Mouse (Mus musculus) c-Kit-positive CD71-negative TER-119-negative erythroid progenitor cells, embryonic 14.5 days (primary cell): ENCODE data around the gene Ibtk.

ENCODE experiments used
- DNase-seq: peaks from one replicate; pipeline ENCODE4 v3.0.0-alpha.2; 2013; ENCODE audit warnings: low read depth

Gene Ibtk

GRCm38 (mm10) chr9:85701981-85702380, 47.2 kb downstream of the Ibtk start:
- no peak for DNase-seq

DNA sequence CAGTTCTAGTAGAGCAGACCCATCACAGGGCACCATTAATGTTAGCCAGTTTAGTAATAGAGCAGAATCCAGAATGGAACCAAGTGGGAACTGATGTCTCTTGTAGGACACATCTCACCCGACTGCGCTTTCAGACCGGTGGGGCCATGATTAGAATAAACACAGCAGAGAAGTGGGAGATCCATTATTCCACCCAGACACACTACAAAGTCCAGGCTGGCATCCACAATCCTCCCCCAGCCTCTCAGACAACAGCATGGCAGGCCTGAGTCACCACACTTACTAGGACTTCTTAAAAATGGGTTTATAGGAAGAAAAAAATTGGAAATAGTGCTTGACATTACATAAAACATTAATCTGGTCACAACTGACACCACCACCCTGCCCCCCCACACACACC, 53.5 kb downstream of the Ibtk start:
- no peak for DNase-seq

GRCm38 (mm10) chr9:85693231-85694116, 55.7 kb downstream of the Ibtk start:
- DNase-seq, result no peak

DNA sequence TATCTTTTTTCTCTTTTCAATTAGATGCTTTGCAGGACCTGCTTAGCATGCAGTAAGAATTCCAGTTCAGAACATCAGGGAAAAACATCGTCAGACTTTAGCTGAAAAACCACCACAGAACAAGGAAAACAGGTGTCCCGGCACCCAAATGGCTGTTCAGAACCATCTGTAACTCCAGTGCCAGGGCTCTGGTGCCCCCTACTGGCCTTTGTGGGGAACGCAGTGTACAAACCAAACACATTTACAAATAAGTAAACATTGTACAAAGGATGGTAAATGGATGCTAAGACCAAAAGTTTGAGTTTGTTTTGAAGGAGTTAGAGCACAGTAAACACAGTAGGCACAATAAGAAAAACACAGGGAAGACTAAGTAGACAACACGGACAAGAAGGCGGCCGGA, 64.1 kb downstream of the Ibtk start:
- peak; percentile 5 for DNase-seq

DNA sequence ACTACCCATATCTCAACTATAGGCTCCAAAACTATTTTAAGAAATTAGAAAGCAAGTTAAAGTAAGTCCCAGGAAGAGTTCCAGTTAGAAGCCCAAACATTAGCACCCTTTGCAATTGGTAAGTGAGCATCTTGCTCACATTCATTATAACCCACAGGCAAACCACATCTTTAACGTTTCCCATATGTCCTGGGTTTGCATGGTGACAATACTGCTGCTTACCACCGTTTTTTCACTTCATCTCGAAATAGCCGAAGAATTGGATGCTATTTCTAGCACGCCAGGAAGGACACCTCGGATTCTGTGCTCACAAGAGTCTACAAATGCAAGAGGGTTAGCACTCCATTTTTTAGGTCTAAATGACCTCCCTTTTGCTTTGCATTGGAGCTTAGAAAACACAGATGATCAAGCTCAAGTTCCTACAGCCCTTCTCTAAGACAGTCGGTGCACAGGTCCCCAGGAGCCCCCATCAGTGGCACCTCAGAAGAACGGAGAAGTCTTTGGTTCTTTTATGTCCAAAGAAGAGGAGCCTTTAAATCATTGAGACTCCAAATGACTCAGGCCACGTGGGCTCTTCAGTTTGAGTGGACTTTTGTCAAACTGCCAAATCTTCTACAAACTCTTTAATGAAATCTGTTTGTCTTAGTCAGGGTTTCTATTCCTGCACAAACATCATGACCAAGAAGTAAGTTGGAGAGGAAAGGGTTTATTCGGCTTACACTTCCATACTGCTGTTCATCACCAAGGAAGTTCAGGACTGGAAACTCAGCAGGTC, 73.8 kb downstream of the Ibtk start:
- DNase-seq, result no peak

DNA sequence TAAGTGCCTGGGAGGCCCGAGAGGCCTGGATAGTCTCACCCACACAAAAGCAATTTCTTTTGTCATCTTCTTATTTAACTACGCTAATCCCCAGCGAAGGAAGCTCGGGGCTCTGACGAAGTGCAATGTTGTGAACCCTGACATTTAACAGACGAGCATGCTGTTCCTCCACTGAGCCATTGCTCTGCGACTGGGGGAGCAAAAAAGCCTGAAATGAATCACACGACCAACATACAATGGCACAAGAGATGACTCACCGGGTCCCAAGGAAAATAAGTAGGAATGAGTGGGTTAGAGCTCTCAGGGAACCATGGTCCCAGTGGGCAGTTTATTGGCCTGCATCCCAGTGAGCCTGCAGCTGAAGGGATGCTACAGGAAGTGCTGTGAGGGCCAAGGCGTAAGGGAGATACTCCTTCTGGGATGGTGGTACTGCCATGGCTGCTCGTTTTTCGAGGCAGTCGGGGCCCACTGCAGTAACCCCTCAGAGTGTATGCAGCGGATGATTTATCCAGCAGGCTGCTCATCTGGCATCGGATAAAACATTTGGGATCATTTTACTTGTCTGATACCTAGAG, 75.1 kb downstream of the Ibtk start:
- no peak for DNase-seq

DNA sequence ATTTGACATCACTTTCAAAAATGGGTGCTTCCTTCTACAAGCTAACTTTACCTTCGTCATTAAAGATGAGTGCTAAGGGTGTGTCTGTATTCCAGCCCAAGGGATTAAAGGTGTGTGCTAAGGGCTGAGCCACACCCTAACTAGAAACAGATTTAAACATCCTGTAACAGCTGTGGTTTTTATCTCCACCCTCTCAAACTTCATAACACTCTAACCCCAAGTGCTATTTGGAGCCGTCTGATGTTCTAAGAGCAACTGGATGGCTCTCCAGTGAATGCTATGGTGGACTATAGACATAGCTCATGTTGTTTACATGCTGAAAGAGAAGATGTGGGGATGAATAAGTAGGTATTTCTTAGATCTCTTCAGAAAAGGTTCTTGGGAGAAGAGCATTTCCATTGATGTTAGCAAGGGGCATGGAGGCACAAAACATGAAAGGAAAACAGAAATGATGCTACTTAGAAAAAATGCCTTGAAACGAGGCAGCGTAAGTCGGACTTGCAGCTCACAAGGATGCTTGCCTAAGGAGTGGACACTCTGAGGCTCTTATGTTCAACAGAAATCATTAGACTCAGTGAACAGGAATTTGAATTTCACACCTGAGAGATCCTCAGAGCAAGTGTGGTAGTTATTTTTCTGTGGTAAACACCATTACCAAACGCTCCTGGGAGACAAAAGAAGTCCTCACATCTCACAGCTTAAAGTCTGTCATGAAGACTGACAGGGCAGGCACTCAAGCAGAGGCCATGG, 77.4 kb downstream of the Ibtk start:
- no peak for DNase-seq

- no peak for DNase-seq
These were observed 84.8 kb downstream of the Ibtk start for GRCm38 (mm10) chr9:85664316-85664715.

DNA sequence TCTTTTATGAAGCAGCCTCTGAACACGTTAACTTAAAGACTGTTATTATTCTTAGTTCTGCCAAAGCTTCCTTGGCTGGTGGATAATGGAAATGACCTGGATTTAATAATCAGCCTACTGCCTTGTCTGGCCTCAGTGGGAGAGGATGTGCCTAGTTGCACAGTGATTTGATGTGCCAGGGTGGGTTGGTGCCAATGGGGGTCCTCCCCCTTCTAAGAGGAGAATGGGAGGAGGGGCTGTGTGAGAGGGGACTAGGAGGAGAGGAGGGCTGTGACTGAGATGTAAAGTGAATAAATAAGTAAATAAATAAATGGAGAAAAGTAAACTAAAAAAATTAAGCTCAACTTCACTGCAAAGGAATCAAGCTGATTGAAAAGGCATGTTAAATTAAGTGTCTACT, 85.3 kb downstream of the Ibtk start:
- no peak for DNase-seq

DNA sequence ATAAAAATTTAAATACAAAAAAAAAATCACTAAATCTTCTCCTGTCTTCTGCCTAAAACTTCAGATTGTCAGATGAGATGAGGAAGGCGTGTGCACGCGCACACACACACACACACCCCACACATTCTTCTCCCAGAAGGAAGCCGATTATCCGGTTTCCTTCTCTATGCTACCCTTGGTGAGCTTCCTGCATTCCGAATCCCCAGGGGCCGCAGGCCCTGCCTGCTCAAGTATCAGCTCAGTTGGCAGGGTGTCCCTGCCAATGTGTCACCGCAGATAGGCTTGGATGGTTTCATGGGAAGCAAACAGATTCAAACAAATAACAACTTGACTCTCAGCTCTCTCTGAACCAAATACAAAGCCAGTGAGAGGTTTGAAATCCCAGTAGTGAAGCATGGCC, 86.0 kb downstream of the Ibtk start:
- DNase-seq, result no peak

GRCm38 (mm10) chr9:85653401-85653800, 95.7 kb downstream of the Ibtk start:
- no peak for DNase-seq

DNA sequence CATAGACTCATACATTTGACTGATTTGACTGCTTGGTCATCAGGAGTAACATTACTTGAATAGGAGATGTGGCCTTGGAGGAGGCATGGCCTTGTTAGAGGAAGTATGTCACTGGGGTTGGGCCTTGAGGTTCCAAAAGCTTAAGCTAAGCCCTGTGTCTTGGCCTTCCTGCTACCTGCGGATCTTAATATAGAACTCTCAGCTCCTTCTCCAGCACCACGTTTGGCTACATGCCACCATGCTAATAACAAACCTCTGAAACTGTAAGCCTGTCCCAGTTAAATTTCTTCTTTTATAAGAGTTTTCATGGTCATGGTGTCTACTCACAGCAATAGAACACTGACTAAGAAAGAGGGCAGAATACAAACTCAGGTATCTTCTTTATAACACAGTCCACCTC, 110.9 kb downstream of the Ibtk start:
- DNase-seq, result no peak
